Mouse (Mus musculus) kidney, adult 2 months (tissue): Measurements from ENCODE around the gene Osbpl2. TPM values are rescaled to one million over a fixed set of nuclear protein-coding genes. Genes with fewer than 3 reads are reported as not detected.

Experiments
- DNase-seq: peaks from one replicate; pipeline ENCODE4 v3.0.0; 2021
- H3K27ac ChIP-seq: fragments of 200-500 bp; 2 replicates; pipeline ENCODE4 v1.5.1; 2012; ENCODE audit warnings: low read depth, low read length, control low read depth, inconsistent platforms; ENCODE audit not compliant: insufficient read depth
- H3K27me3 ChIP-seq: fragments of 200-500 bp; replicated peaks from 2 replicates; pipeline ENCODE4 v1.6.1; 2012; ENCODE audit warnings: mild to moderate bottlenecking, moderate library complexity, low read length, inconsistent platforms; ENCODE audit not compliant: control insufficient read depth, insufficient read depth
- H3K36me3 ChIP-seq: fragments of 200-500 bp; 2 replicates; pipeline ENCODE4 v1.6.1; 2012; ENCODE audit warnings: mild to moderate bottlenecking, moderate library complexity, low read length, inconsistent platforms; ENCODE audit not compliant: control insufficient read depth, insufficient read depth
- H3K4me1 ChIP-seq: fragments of 200-500 bp; 2 replicates; pipeline ENCODE4 v1.6.1; 2011; ENCODE audit warnings: low read length; ENCODE audit not compliant: control insufficient read depth, insufficient read depth
- H3K4me3 ChIP-seq: fragments of 200-500 bp; 2 replicates; pipeline ENCODE4 v1.5.1; 2011; ENCODE audit warnings: mild to moderate bottlenecking, low read depth, low read length, control low read depth; ENCODE audit not compliant: insufficient read depth
- CTCF ChIP-seq: fragments of 200-500 bp; conservative IDR thresholded peaks from 2 replicates; pipeline ENCODE4 v1.5.1; 2011; ENCODE audit warnings: low read depth, mild to moderate bottlenecking, control low read depth, low read length, moderate library complexity, mixed read lengths; ENCODE audit not compliant: insufficient read depth, insufficient read length
- POLR2A ChIP-seq: fragments of 200-500 bp; IDR thresholded peaks from one replicate; pipeline ENCODE4 v1.6.1; 2011; ENCODE audit warnings: low read depth, low read length, control low read depth
- WGBS: fragments of 180-500 bp; shearing (Covaris S2); methylation state at CpG from one replicate; pipeline ENCODE4 v1.1.7; 2018; 5-methylcytosine and 5-hydroxymethylcytosine counted together
- polyA plus RNA-seq: library from polyadenylated mRNA; depleted of rRNA; stranded (reverse); fragments of >200 nt; gene quantifications from 2 replicates; pipeline ENCODE4 v1.2.3, GENCODE M21; 2012; rRNA removed

The Osbpl2 gene
- polyA plus RNA-seq, 1 experiment, result 30.3 TPM

DNA sequence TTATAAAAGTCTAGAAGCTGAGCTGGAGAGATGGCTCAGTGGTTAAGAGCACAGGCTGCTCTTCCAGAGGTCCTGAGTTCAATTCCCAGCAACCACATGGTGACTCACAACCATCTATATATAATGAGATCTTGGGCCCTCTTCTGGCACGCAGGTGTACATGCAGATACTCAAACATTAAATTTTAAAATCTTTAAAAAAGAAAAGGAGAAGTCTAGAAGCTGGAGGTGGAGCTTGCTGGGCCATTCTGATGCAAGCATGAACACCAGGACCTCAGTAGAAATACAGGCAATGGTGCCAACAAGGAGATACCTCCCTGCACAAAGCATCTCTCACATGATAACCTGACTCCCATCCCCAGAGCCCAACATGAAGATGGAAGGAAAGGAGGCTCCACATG lies 89.9 kb downstream of the Osbpl2 start:
- TF ChIP-seq POLR2A, result no peak
- TF ChIP-seq CTCF, result no peak
- Histone ChIP-seq H3K27me3 (no peaks in the 10 kb centered on the region), H3K4me1 (peaks cover 9% of the 10 kb centered on the region), H3K27ac (no peak overlapping the region), H3K4me3 (no peak overlapping the region), H3K36me3 (no peaks in the 10 kb centered on the region)
- WGBS, result 77% methylated on average over 1 of the region's 1 CpGs
- DNase-seq, result no peak

DNA sequence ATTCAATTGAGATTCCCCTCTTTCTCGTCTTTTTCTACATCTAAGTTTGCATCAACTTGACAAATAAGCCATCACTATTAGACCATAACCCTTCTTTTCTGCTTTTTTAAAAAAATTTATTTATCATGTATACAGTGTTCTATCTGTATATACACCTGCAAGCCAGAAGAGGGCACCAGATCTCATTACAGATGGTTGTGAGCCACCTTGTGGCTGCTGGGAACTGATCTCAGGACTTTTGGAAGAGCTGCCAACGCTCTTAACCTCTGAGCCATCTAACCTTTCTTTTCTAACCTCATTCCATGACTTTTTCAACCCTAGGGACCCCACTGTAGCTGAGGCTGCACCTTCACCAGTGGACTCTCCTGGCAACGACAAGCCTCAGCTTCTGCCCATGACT lies 93.1 kb downstream of the Osbpl2 start:
- 93% methylated on average over 3 of the region's 3 CpGs for WGBS
- Histone ChIP-seq H3K4me3 (no peak overlapping the region), H3K4me1 (peaks cover 42% of the 10 kb centered on the region), H3K27ac (no peak overlapping the region), H3K36me3 (no peaks in the 10 kb centered on the region), H3K27me3 (no peaks in the 10 kb centered on the region)
- no peak for DNase-seq
- no peak for TF ChIP-seq CTCF
- no peak for TF ChIP-seq POLR2A

Other genes with a start within 250 kb of the Osbpl2 start
- gene Taf4, start 142.7 kb upstream of the Osbpl2 start, polyA plus RNA-seq, result 7.3 and 8.9 TPM in 2 replicates
- 27.2 and 29.5 TPM in 2 replicates for gene Lsm14b, start 94.3 kb upstream of the Osbpl2 start, polyA plus RNA-seq
- 156 and 185 TPM in 2 replicates for gene Psma7, start 76.9 kb upstream of the Osbpl2 start, polyA plus RNA-seq
- 6.7 and 7.5 TPM in 2 replicates for gene Ss18l1, start 76.8 kb upstream of the Osbpl2 start, polyA plus RNA-seq
- gene Mtg2, start 48.7 kb upstream of the Osbpl2 start, polyA plus RNA-seq, result 24.3 and 26.2 TPM in 2 replicates
- 0.08 and 0.17 TPM in 2 replicates for gene Hrh3, start 14.8 kb upstream of the Osbpl2 start, polyA plus RNA-seq
- gene Adrm1, start 52.2 kb downstream of the Osbpl2 start, polyA plus RNA-seq, result 80.0 and 95.3 TPM in 2 replicates
- 83.3 and 97.8 TPM in 2 replicates for gene Lama5, start 106.6 kb downstream of the Osbpl2 start, polyA plus RNA-seq
- 2,294 and 2,331 TPM in 2 replicates for gene Rps21, start 138.1 kb downstream of the Osbpl2 start, polyA plus RNA-seq
- 18.2 TPM in 2 replicates for gene Cables2, start 154.2 kb downstream of the Osbpl2 start, polyA plus RNA-seq
- gene Rbbp8nl, start 170.6 kb downstream of the Osbpl2 start, polyA plus RNA-seq, result 0.49 and 0.50 TPM in 2 replicates
- 1.2 TPM in 2 replicates for gene Gata5, start 215.4 kb downstream of the Osbpl2 start, polyA plus RNA-seq